Comparison of ENCODE assay signal across 8 mouse cellular contexts in the genomic region with DNA sequence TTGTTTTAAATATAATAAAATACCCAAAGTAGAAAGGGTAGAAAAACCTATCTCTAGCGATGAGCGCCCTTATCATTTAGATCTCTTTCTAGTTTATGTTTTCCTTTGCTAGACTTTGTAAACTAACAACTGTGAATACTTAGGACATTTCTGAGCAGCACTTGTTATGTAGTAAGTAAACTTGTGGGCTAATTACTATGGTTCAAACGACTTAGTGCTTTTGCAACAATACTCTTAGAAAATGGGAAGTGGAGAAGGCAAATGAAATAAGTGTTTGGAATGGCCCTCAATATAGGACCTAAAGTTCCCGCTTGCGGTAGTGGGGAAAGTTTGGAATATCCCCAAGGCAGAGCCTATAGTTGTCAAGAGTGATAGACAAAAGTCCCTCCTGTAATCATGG. TPM values are rescaled to one million over a fixed set of nuclear protein-coding genes. Genes with fewer than 3 reads are reported as not detected.
DNase-seq lines count a peak whose midpoint lies in the region; ATAC-seq and TF ChIP-seq lines count a peak whose summit lies in the region.

No protein-coding gene starts in this region.

- intact Hi-C loops in left cerebral cortex, postnatal 4 days (cut with DNase I), result no loop called here

- H3K4me3 ChIP-seq in kidney, embryonic 15.5 days (replicated peaks), result peak overlapping the region; percentile 62
- H3K4me3 ChIP-seq in cortical plate, adult 2 months (ENCODE audit: insufficient read depth, low read length), result peak overlapping the region; percentile 76
- H3K4me3 ChIP-seq in intestine, embryonic 15.5 days (replicated peaks), result peak overlapping the region; percentile 83
- peak overlapping the region; percentile 87 for H3K4me3 ChIP-seq in midbrain, embryonic 16.5 days (ENCODE audit: low read depth, low read length)

- H3K27ac ChIP-seq in kidney, embryonic 15.5 days, result no peak overlapping the region
- no peak overlapping the region for H3K27ac ChIP-seq in cortical plate, adult 2 months (ENCODE audit: insufficient read depth, low read length)
- H3K27ac ChIP-seq in intestine, embryonic 15.5 days, result no peak overlapping the region
- H3K27ac ChIP-seq in midbrain, embryonic 16.5 days (ENCODE audit: low read length), result no peak overlapping the region

- 30% methylated on average over 5 of the region's 5 CpGs for WGBS in kidney, embryonic 15.5 days
- WGBS in intestine, embryonic 15.5 days, result 30% methylated on average over 5 of the region's 5 CpGs
- 27% methylated on average over 5 of the region's 5 CpGs for WGBS in midbrain, embryonic 16.5 days

- DNase-seq in kidney, postnatal 10 days, result no peak
- no peak for DNase-seq in left cerebral cortex, postnatal 4 days
- no peak for DNase-seq in layer of hippocampus, adult 9-11 months
- no peak for DNase-seq in ovary, postnatal 36 days (ENCODE audit: low spot score)

- H3K36me3 ChIP-seq in kidney, embryonic 15.5 days, result no peaks in the 10 kb centered on the region
- no peaks in the 10 kb centered on the region for H3K36me3 ChIP-seq in intestine, embryonic 15.5 days
- no peaks in the 10 kb centered on the region for H3K36me3 ChIP-seq in midbrain, embryonic 16.5 days (ENCODE audit: control insufficient read depth, insufficient read depth, low read length)

- TF ChIP-seq POLR2A in cortical plate, adult 2 months (IDR thresholded peaks at IDR 0.05; ENCODE audit: extremely low read depth, insufficient read depth, low read length), result no peak

- no peak for TF ChIP-seq CTCF in cortical plate, adult 2 months (IDR thresholded peaks at IDR 0.05; ENCODE audit: extremely low read depth, insufficient read depth, low read length)

- H3K4me2 ChIP-seq in kidney, embryonic 15.5 days, result peak overlapping the region; percentile 85
- H3K4me2 ChIP-seq in intestine, embryonic 15.5 days (replicated peaks), result peak overlapping the region; percentile 94
- H3K4me2 ChIP-seq in midbrain, embryonic 16.5 days (ENCODE audit: low read length), result peak overlapping the region; percentile 86

- no peak for ATAC-seq in kidney, embryonic 15.5 days (replicated peaks; ENCODE audit: low FRiP score)
- ATAC-seq in intestine, embryonic 15.5 days, result no peak
- no peak for ATAC-seq in midbrain, embryonic 16.5 days

- H3K9ac ChIP-seq in kidney, embryonic 15.5 days, result peak overlapping the region; percentile 61; the same call in 1 of the 2 replicates
- no peak overlapping the region for H3K9ac ChIP-seq in intestine, embryonic 15.5 days
- H3K9ac ChIP-seq in midbrain, embryonic 16.5 days (ENCODE audit: low read depth, low read length), result no peak overlapping the region

- H3K4me1 ChIP-seq in kidney, embryonic 15.5 days, result peaks cover 5% of the 10 kb centered on the region; the same call in 1 of the 2 replicates
- peaks cover 8% of the 10 kb centered on the region for H3K4me1 ChIP-seq in cortical plate, adult 2 months (ENCODE audit: control insufficient read depth, insufficient read depth, low read length)
- H3K4me1 ChIP-seq in intestine, embryonic 15.5 days (replicated peaks), result no peaks in the 10 kb centered on the region
- peaks cover 18% of the 10 kb centered on the region for H3K4me1 ChIP-seq in midbrain, embryonic 16.5 days (ENCODE audit: control insufficient read depth, insufficient read depth, low read length)

- H3K9me3 ChIP-seq in kidney, embryonic 15.5 days (replicated peaks), result no peaks in the 10 kb centered on the region
- H3K9me3 ChIP-seq in intestine, embryonic 15.5 days, result no peaks in the 10 kb centered on the region
- no peaks in the 10 kb centered on the region for H3K9me3 ChIP-seq in midbrain, embryonic 16.5 days (replicated peaks; ENCODE audit: control insufficient read depth, low read length, poor library complexity, severe bottlenecking)

- H3K27me3 ChIP-seq in kidney, embryonic 15.5 days, result no peaks in the 10 kb centered on the region
- no peaks in the 10 kb centered on the region for H3K27me3 ChIP-seq in intestine, embryonic 15.5 days (replicated peaks)
- no peaks in the 10 kb centered on the region for H3K27me3 ChIP-seq in midbrain, embryonic 16.5 days (ENCODE audit: control insufficient read depth, insufficient read depth, low read depth, low read length)

RNA-seq across cellular contexts. Expression of gene Ift57, which starts 0.8 kb away (rescaled TPM):
- 31.2 and 32.2 TPM in 2 replicates for polyA plus RNA-seq in kidney, embryonic 15.5 days (2015; fragmentation: Nextera tagmentation; extraction: Ambion mirVana)
- 53.3 and 59.5 TPM in 2 replicates for polyA plus RNA-seq in cortical plate, adult 2 months (2012; rRNA removed)
- polyA plus RNA-seq in intestine, embryonic 15.5 days (2015; fragmentation: Nextera tagmentation; extraction: Ambion mirVana), result 17.1 and 17.5 TPM in 2 replicates
- 43.7 and 56.7 TPM in 2 replicates for polyA plus RNA-seq in midbrain, embryonic 16.5 days (2015; fragmentation: Nextera tagmentation; extraction: Ambion mirVana)
- total RNA-seq in left cerebral cortex, postnatal 4 days (2021), result 10 to 100 TPM; 44.2 to 50.7 TPM
